Mouse (Mus musculus) liver, adult (tissue): Measurements from ENCODE around the gene Clstn1.

ENCODE experiments used
- GATA4 ChIP-seq: IDR thresholded peaks from 2 replicates; pipeline ENCODE4 v1.6.1; 2014; ENCODE audit warnings: mild to moderate bottlenecking, low read length; ENCODE audit not compliant: insufficient replicate concordance

The Clstn1 gene

GRCm38 (mm10) chr4:149665016-149665691 lies 78.9 kb downstream of the Clstn1 start:
- TF ChIP-seq GATA4, result no peak

GRCm38 (mm10) chr4:149665692-149666090 lies 79.4 kb downstream of the Clstn1 start:
- TF ChIP-seq GATA4, result no peak

GRCm38 (mm10) chr4:149671175-149671574 lies 84.9 kb downstream of the Clstn1 start:
- no peak for TF ChIP-seq GATA4

- no peak for TF ChIP-seq GATA4
These were observed 86.5 kb downstream of the Clstn1 start for GRCm38 (mm10) chr4:149672747-149673146.

GRCm38 (mm10) chr4:149674814-149675377 lies 88.6 kb downstream of the Clstn1 start:
- TF ChIP-seq GATA4, result no peak

- no peak for TF ChIP-seq GATA4
These were observed 89.4 kb downstream of the Clstn1 start for GRCm38 (mm10) chr4:149675378-149676261.

GRCm38 (mm10) chr4:149678006-149678405 lies 91.7 kb downstream of the Clstn1 start:
- TF ChIP-seq GATA4, result no peak

GRCm38 (mm10) chr4:149679056-149679770 lies 92.9 kb downstream of the Clstn1 start:
- TF ChIP-seq GATA4, result no peak

GRCm38 (mm10) chr4:149683875-149684274 lies 97.6 kb downstream of the Clstn1 start:
- no peak for TF ChIP-seq GATA4

- TF ChIP-seq GATA4, result no peak
These were observed 98.8 kb downstream of the Clstn1 start for GRCm38 (mm10) chr4:149684841-149685623.

- no peak for TF ChIP-seq GATA4
These were observed 102.6 kb downstream of the Clstn1 start for GRCm38 (mm10) chr4:149688861-149689260.

GRCm38 (mm10) chr4:149689822-149690700 lies 103.8 kb downstream of the Clstn1 start:
- TF ChIP-seq GATA4, result no peak

GRCm38 (mm10) chr4:149690828-149691280 lies 104.6 kb downstream of the Clstn1 start:
- TF ChIP-seq GATA4, result no peak
